Mouse (Mus musculus) heart, postnatal 0 days (tissue): ENCODE results near the gene Erg. TPM values are rescaled to one million over a fixed set of nuclear protein-coding genes. Genes with fewer than 3 reads are reported as not detected.

Experiments
- ATAC-seq: fragments of 200-750 bp; cut with Nextera tagmentation; 2 replicates; pipeline ENCODE4 v1.8.0; 2017; ENCODE audit warnings: low read depth, moderate number of reproducible peaks, moderate library complexity; ENCODE audit not compliant: insufficient read depth
- DNase-seq: peaks from one replicate; pipeline ENCODE4 v3.0.0-alpha.2; 2016; ENCODE audit warnings: low spot score
- H3K27ac ChIP-seq: fragments of 300-500 bp; sonication (generic); 2 replicates; pipeline ENCODE4 v1.5.1; 2014; ENCODE audit warnings: low read depth, mild to moderate bottlenecking
- H3K27me3 ChIP-seq: fragments of 300-500 bp; sonication (generic); 2 replicates; pipeline ENCODE4 v1.6.1; 2014; ENCODE audit warnings: low read length, mixed read lengths; ENCODE audit not compliant: control insufficient read depth, insufficient read depth
- H3K36me3 ChIP-seq: fragments of 300-500 bp; sonication (generic); replicated peaks from 2 replicates; pipeline ENCODE4 v1.6.1; 2014; ENCODE audit warnings: low read length, mixed read lengths; ENCODE audit not compliant: control insufficient read depth, insufficient read depth
- H3K4me1 ChIP-seq: fragments of 300-500 bp; sonication (generic); 2 replicates; pipeline ENCODE4 v1.6.1; 2014; ENCODE audit warnings: antibody characterized with exemption; ENCODE audit not compliant: control insufficient read depth, insufficient read depth
- H3K4me2 ChIP-seq: fragments of 300-500 bp; sonication (generic); 2 replicates; pipeline ENCODE4 v1.6.1; 2014; ENCODE audit warnings: low read depth, mild to moderate bottlenecking, low read length, moderate library complexity
- H3K4me3 ChIP-seq: fragments of 300-500 bp; sonication (generic); 2 replicates; pipeline ENCODE4 v1.5.1; 2014; ENCODE audit warnings: low read depth, low read length
- H3K9ac ChIP-seq: fragments of 300-500 bp; sonication (generic); replicated peaks from 2 replicates; pipeline ENCODE4 v1.6.1; 2014; ENCODE audit warnings: low read depth, low read length, mixed read lengths
- H3K9me3 ChIP-seq: fragments of 300-500 bp; sonication (generic); replicated peaks from 2 replicates; pipeline ENCODE4 v1.6.1; 2016; ENCODE audit warnings: low read length; ENCODE audit not compliant: control insufficient read depth
- CTCF ChIP-seq: IDR thresholded peaks from 2 replicates; pipeline ENCODE4 v1.5.1; 2016; ENCODE audit warnings: antibody characterized with exemption, control low read depth, low read depth
- EP300 ChIP-seq: IDR thresholded peaks from 2 replicates; pipeline ENCODE4 v1.6.1; 2016; ENCODE audit warnings: antibody characterized with exemption, low read depth
- WGBS: fragments of 180-500 bp; shearing (Covaris S2); extraction: QIAGEN DNeasy Blood & Tissue Kit; methylation state at CpG from one replicate; pipeline ENCODE4 v1.1.7; 2014; 5-methylcytosine and 5-hydroxymethylcytosine counted together
- polyA plus RNA-seq: library from polyadenylated mRNA; unstranded; fragments of >200 nt; fragmentation: Nextera tagmentation; extraction: Ambion mirVana; gene quantifications from 2 replicates; pipeline ENCODE4 v1.2.1, GENCODE M21; 2015
- total RNA-seq: library from RNA; depleted of rRNA; stranded (reverse); fragments of >200 nt; gene quantifications from 2 replicates; pipeline ENCODE4 v1.2.3, GENCODE M21; 2014; ENCODE audit warnings: low replicate concordance

Gene Erg
- total and polyA plus RNA-seq, 2 experiments from 2014 or later: 7.2 to 12.1 TPM

GRCm38 (mm10) chr16:95605304-95605703, 18.9 kb upstream of the Erg start:
- Histone ChIP-seq H3K27ac (no peak overlapping the region), H3K9me3 (no peaks in the 10 kb centered on the region), H3K27me3 (no peaks in the 10 kb centered on the region), H3K4me3 (no peak overlapping the region), H3K4me1 (no peaks in the 10 kb centered on the region), H3K9ac (no peak overlapping the region), H3K36me3 (no peaks in the 10 kb centered on the region), H3K4me2 (no peak overlapping the region)
- peak; percentile 41 for DNase-seq
- ATAC-seq: no peak
- 20% methylated on average over 7 of the region's 7 CpGs for WGBS
- TF ChIP-seq CTCF (peak; percentile 79), EP300 (no peak)

GRCm38 (mm10) chr16:95602504-95602903, 16.1 kb upstream of the Erg start:
- H3K27ac ChIP-seq: no peak overlapping the region

DNA sequence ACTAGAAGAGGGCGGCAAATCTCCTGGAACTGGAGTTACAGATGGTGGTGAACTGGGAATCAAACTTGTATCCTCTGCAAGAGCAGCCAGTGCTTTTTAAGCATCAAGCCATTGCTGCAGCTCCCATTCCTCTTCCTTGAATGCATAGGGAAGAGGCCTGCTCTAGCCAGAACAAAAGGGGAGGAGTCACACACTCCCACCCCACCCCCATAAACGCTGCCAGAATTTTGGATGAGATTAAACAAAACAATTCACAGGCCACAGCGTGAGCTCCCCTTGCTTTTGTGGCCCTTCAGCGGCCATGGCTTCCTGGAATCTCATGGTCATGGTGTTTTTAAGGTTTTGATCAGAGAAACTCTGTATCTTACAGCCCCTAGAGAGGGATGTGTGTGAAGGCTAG, 15.4 kb upstream of the Erg start:
- no peak overlapping the region; the same call in 1 of the 2 replicates for H3K27ac ChIP-seq
- no peak overlapping the region for H3K9ac ChIP-seq
- TF ChIP-seq CTCF (no peak), EP300 (no peak)
- no peaks in the 10 kb centered on the region for H3K4me1 ChIP-seq
- H3K4me2 ChIP-seq: no peak overlapping the region
- no peaks in the 10 kb centered on the region for H3K36me3 ChIP-seq
- H3K9me3 ChIP-seq: no peaks in the 10 kb centered on the region
- no peaks in the 10 kb centered on the region for H3K27me3 ChIP-seq
- WGBS: 46% methylated on average over 4 of the region's 4 CpGs
- no peak overlapping the region for H3K4me3 ChIP-seq
- ATAC-seq: no peak
- no peak for DNase-seq

More at GRCm38 (mm10) chr16:95602504-95602903, 16.1 kb upstream of the Erg start:
- DNase-seq (no peak), ATAC-seq (no peak)
- TF ChIP-seq CTCF (no peak), EP300 (no peak)
- Histone ChIP-seq H3K27me3 (no peaks in the 10 kb centered on the region), H3K4me3 (no peak overlapping the region), H3K9ac (no peak overlapping the region), H3K4me1 (no peaks in the 10 kb centered on the region), H3K9me3 (no peaks in the 10 kb centered on the region), H3K4me2 (no peak overlapping the region), H3K36me3 (no peaks in the 10 kb centered on the region)
- WGBS: 45% methylated on average over 5 of the region's 5 CpGs

- H3K27me3 ChIP-seq: no peaks in the 10 kb centered on the region
- no peak overlapping the region for H3K4me3 ChIP-seq
- H3K27ac ChIP-seq: no peak overlapping the region
- DNase-seq (no peak), ATAC-seq (no peak)
- no peak overlapping the region for H3K4me2 ChIP-seq
- H3K36me3 ChIP-seq: no peaks in the 10 kb centered on the region
- no peak for TF ChIP-seq EP300
- no peak for TF ChIP-seq CTCF
- no peaks in the 10 kb centered on the region for H3K4me1 ChIP-seq
- no peak overlapping the region for H3K9ac ChIP-seq
- WGBS: 84% methylated on average over 4 of the region's 4 CpGs
- no peaks in the 10 kb centered on the region for H3K9me3 ChIP-seq
Measured at GRCm38 (mm10) chr16:95601219-95601580, 14.8 kb upstream of the Erg start.

GRCm38 (mm10) chr16:95600572-95601218, 14.3 kb upstream of the Erg start:
- Histone ChIP-seq H3K9me3 (no peaks in the 10 kb centered on the region), H3K36me3 (no peaks in the 10 kb centered on the region), H3K4me1 (no peaks in the 10 kb centered on the region), H3K4me2 (no peak overlapping the region), H3K9ac (no peak overlapping the region), H3K4me3 (no peak overlapping the region), H3K27ac (no peak overlapping the region), H3K27me3 (no peaks in the 10 kb centered on the region)
- TF ChIP-seq EP300: no peak
- TF ChIP-seq CTCF: no peak
- no peak for DNase-seq
- 84% methylated on average over 19 of the region's 19 CpGs for WGBS
- ATAC-seq: no peak

- WGBS: 85% methylated on average over 4 of the region's 4 CpGs
Measured at GRCm38 (mm10) chr16:95598930-95599329, 12.5 kb upstream of the Erg start.

More at GRCm38 (mm10) chr16:95598930-95599329, 12.5 kb upstream of the Erg start:
- H3K4me2 ChIP-seq: no peak overlapping the region
- DNase-seq: no peak
- ATAC-seq: no peak
- no peaks in the 10 kb centered on the region for H3K4me1 ChIP-seq
- H3K27ac ChIP-seq: no peak overlapping the region
- no peak overlapping the region for H3K9ac ChIP-seq
- H3K36me3 ChIP-seq: no peaks in the 10 kb centered on the region
- no peaks in the 10 kb centered on the region for H3K27me3 ChIP-seq
- H3K4me3 ChIP-seq: no peak overlapping the region
- TF ChIP-seq EP300 (no peak), CTCF (no peak)
- H3K9me3 ChIP-seq: no peaks in the 10 kb centered on the region
